Mouse (Mus musculus) heart, adult 10 weeks (tissue): ENCODE measurements around the gene H2-Eb1. TPM values are rescaled to one million over a fixed set of nuclear protein-coding genes. Genes with fewer than 3 reads are reported as not detected.

Source experiments
- polyA plus RNA-seq: library from polyadenylated mRNA; stranded (reverse); fragments of 350-450 nt; fragmentation: Illumina TruSeq; extraction: RNeasy Lipid Tissue Mini Kit (QIAGEN cat#74804); gene quantifications from one replicate; pipeline ENCODE4 v1.2.3, GENCODE M21; 2014; ENCODE audit warnings: low read depth, low replicate concordance

H2-Eb1 gene
- polyA plus RNA-seq, result 33.9 TPM

DNA sequence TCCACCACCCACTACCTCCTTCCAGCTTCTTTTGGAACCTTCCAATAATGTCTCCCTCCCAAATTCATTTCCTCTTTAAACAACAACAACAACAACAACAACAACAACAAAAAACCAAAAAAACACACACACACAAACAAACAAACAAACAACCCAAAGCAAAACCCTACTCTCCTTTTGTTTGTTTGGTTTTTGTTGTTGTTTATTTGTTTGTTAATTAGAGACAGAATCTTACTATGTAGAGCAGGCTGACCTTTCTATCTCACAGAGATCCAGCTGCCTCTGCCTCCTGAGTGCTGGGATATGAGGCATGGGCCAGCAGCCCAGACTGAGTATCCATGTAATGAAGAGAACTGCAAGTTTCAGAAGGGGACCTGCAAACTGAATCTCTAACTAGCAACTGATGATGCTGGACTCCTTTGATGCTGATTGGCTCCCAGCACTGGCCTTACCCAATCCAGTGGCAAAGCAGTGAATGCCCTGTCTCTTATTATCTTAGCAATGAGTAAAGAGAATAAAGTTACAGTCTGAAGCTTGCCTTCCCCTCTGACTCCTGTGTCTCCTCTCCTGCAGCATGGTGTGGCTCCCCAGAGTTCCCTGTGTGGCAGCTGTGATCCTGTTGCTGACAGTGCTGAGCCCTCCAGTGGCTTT lies at the start of gene H2-Eb1:
Gene H2-Eb1 (plus strand): TSS at position 488 of the 651 bp plus-strand sequence.

DNA sequence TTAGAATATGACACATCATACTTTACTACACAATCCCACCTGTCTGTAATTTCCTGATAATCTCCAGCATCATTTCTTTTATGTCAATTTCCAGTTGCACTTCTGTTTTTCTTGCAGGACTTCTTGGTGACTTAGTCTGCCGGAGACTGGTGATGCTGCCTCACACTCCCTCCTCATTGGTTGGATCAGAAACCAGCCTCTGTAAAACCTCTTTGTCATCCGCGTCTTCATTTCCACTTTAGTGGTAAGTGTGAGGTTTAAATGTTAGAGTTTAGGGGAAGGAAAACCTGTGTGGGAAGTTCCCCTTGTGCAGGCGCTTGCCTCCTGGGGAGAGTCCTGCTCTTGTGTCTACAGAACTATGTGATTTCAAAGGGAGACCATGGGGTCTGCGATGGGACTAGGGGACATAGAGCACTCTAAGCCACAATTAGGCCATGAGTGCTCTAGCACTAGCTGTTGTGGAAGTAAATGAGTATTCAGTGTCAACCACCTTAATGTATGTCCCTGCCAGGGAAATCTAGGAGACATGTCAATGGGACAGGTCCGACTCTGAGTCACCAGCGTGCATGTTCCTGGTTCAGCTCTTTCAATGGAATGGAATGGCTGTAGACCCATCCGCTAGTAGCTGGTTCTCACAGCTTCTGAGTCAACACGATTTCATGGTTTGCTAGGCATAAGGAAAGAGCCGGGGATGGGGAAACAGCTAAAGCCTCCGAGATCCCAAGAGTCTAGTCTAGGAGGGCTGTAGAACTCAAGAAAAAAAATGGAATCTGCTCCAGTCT lies 47.9 kb upstream of the H2-Eb1 start, which contains the start of gene H2-Ab1:
Gene H2-Ab1 (plus strand): TSS at position 96 of the 782 bp plus-strand sequence.

DNA sequence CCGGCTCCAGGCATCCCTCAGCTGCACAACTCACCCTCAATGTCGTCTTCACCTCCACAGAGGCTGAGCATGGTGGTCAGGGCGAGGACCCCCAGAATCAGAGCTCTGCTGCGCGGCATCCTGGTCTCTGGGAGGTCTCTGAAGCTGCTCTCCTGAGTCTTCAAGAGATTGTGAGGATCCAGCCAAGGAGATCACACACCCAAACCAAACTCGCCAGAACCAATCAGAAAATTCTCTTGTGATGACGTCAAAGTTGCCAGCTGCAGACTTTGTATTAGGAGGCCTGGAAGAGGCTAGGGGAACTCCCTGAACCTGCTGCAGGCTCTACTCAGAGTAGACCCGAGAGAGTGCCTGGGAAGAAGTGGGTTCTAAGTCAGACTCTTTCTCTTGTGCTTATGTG lies 18.0 kb upstream of the H2-Eb1 start, which contains the start of gene H2-Aa:
Gene H2-Aa (minus strand): TSS at position 176 of the 400 bp plus-strand sequence.

DNA sequence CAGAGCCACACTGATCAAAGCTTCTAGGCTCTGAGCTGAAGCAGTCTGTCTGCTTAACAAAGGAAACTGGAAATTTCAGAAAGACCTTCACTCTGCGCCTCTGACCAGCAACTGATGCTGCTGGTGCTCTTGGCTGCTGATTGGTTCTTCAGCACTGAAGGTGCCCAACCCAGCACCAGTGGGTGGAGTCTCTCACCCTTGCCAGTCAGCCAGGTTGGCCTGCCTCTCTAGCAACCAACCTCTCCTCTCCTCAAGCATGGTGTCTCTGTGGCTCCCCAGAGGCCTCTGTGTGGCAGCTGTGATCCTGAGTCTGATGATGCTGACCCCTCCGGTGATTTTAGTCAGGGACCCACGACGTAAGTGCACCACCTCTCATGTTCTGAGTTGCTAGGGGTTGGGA lies 19.8 kb downstream of the H2-Eb1 start, which contains the start of gene H2-Eb2:
Gene H2-Eb2 (plus strand): TSS at position 230 of the 400 bp plus-strand sequence.

DNA sequence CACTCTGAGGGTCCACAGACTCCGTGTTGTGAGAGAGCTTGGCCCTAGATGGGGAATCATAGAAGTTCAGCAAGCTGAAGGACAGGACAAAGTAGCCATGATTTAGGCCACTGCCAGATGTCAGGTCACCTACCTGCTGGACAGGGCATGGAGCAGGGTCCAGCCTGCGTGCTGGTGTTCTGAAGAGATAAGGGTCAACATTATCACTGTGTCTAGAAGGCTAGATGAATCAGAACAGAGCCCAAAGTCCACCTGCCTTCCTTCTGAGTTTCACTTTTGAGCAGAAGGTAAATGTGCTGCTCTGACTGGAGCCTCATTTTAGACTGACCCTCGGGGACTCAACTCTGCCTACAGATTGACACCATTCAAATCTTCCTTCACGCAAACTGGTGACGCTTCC lies 48.9 kb downstream of the H2-Eb1 start, which contains the start of gene Btnl2:
Gene Btnl2 (plus strand): TSS at position 284 of the 400 bp plus-strand sequence.

Other genes with a start within 250 kb of the H2-Eb1 start
- gene H2-Oa, start 213.5 kb upstream of the H2-Eb1 start, polyA plus RNA-seq, result not detected
- gene H2-DMa, start 186.3 kb upstream of the H2-Eb1 start, polyA plus RNA-seq, result 5.4 TPM
- gene Brd2, start 183.2 kb upstream of the H2-Eb1 start, polyA plus RNA-seq, result 78.8 TPM
- gene H2-DMb2, start 162.6 kb upstream of the H2-Eb1 start, polyA plus RNA-seq, result 0.99 TPM
- gene H2-DMb1, start 152.8 kb upstream of the H2-Eb1 start, polyA plus RNA-seq, result 2.1 TPM
- 7.5 TPM for gene Tap1, start 118.3 kb upstream of the H2-Eb1 start, polyA plus RNA-seq
- gene Psmb9, start 118.1 kb upstream of the H2-Eb1 start, polyA plus RNA-seq, result 9.3 TPM
- gene Psmb8, start 108.1 kb upstream of the H2-Eb1 start, polyA plus RNA-seq, result 22.3 TPM
- 26.4 TPM for gene Tap2, start 102.3 kb upstream of the H2-Eb1 start, polyA plus RNA-seq
- gene H2-Ob, start 67.0 kb upstream of the H2-Eb1 start, polyA plus RNA-seq, result 1.0 TPM
- 29.9 TPM for gene H2-Ab1, start 48.2 kb upstream of the H2-Eb1 start, polyA plus RNA-seq
- gene H2-Aa, start 18.0 kb upstream of the H2-Eb1 start, polyA plus RNA-seq, result 42.5 TPM
- not detected for gene H2-Eb2, start 19.8 kb downstream of the H2-Eb1 start, polyA plus RNA-seq
- gene Btnl2, start 49.0 kb downstream of the H2-Eb1 start, polyA plus RNA-seq, result not detected
- not detected for gene Btnl1, start 71.3 kb downstream of the H2-Eb1 start, polyA plus RNA-seq
- not detected for gene BC051142, start 93.0 kb downstream of the H2-Eb1 start, polyA plus RNA-seq
- gene Btnl4, start 171.5 kb downstream of the H2-Eb1 start, polyA plus RNA-seq, result not detected
- gene Btnl6, start 211.5 kb downstream of the H2-Eb1 start, polyA plus RNA-seq, result not detected